Mouse (Mus musculus) lung, adult 2 months (tissue): ENCODE results near the gene Bbip1.

ENCODE experiments used
- CTCF ChIP-seq: fragments of 200-500 bp; IDR thresholded peaks from 2 replicates; pipeline ENCODE4 v1.5.1; 2011; ENCODE audit warnings: mild to moderate bottlenecking, low read length, control low read depth; ENCODE audit not compliant: insufficient read depth
- POLR2A ChIP-seq: fragments of 200-500 bp; IDR thresholded peaks from 2 replicates; pipeline ENCODE4 v1.6.1; 2011; ENCODE audit warnings: low read depth, mild to moderate bottlenecking, control low read depth, low read length, borderline replicate concordance; ENCODE audit errors: extremely low read depth

- TF ChIP-seq POLR2A: no peak
- no peak for TF ChIP-seq CTCF
Observed at GRCm38 (mm10) chr19:53993860-53994259, 49.4 kb upstream of the Bbip1 start.
